Mouse (Mus musculus) forebrain, postnatal 0 days (tissue): Measurements from ENCODE around the gene Tbrg4. TPM values are rescaled to one million over a fixed set of nuclear protein-coding genes. Genes with fewer than 3 reads are reported as not detected.

Experiments used
- ATAC-seq: fragments of 200-750 bp; cut with Nextera tagmentation; 2 replicates; pipeline ENCODE4 v1.8.0; 2017; ENCODE audit warnings: mild to moderate bottlenecking, moderate library complexity
- DNase-seq: peaks from one replicate; pipeline ENCODE4 v3.0.0-alpha.2; 2015
- H3K27ac ChIP-seq: fragments of 300-500 bp; sonication (generic); 2 replicates; pipeline ENCODE4 v1.5.1; 2014; ENCODE audit warnings: low read depth, mild to moderate bottlenecking, antibody characterized with exemption, low read length, moderate library complexity, mixed read lengths
- H3K27me3 ChIP-seq: fragments of 300-500 bp; sonication (generic); 2 replicates; pipeline ENCODE4 v1.6.1; 2014; ENCODE audit warnings: mild to moderate bottlenecking, low read length, mixed read lengths; ENCODE audit not compliant: insufficient read depth
- H3K36me3 ChIP-seq: fragments of 300-500 bp; sonication (generic); 2 replicates; pipeline ENCODE4 v1.6.1; 2014; ENCODE audit warnings: mild to moderate bottlenecking, moderate library complexity; ENCODE audit not compliant: insufficient read depth
- H3K4me1 ChIP-seq: fragments of 300-500 bp; sonication (generic); 2 replicates; pipeline ENCODE4 v1.6.1; 2014; ENCODE audit warnings: antibody characterized with exemption; ENCODE audit not compliant: insufficient read depth
- H3K4me2 ChIP-seq: fragments of 300-500 bp; sonication (generic); 2 replicates; pipeline ENCODE4 v1.6.1; 2014; ENCODE audit warnings: low read depth, mild to moderate bottlenecking, moderate library complexity
- H3K4me3 ChIP-seq: fragments of 300-500 bp; sonication (generic); 2 replicates; pipeline ENCODE4 v1.5.1; 2014; ENCODE audit warnings: low read depth, low read length, mixed read lengths
- H3K9ac ChIP-seq: fragments of 300-500 bp; sonication (generic); 2 replicates; pipeline ENCODE4 v1.6.1; 2014; ENCODE audit warnings: mild to moderate bottlenecking
- H3K9me3 ChIP-seq: fragments of 300-500 bp; sonication (generic); 2 replicates; pipeline ENCODE4 v1.6.1; 2016; ENCODE audit warnings: low read length
- CTCF ChIP-seq: sonication (generic); IDR thresholded peaks from 2 replicates; pipeline ENCODE4 v1.5.1; 2016; ENCODE audit warnings: antibody characterized with exemption, control low read depth, low read depth
- WGBS: fragments of 180-500 bp; shearing (Covaris S2); extraction: QIAGEN DNeasy Blood & Tissue Kit; methylation state at CpG from one replicate; pipeline ENCODE4 v1.1.7; 2014; 5-methylcytosine and 5-hydroxymethylcytosine counted together
- polyA plus RNA-seq: library from polyadenylated mRNA; unstranded; fragments of >200 nt; fragmentation: Nextera tagmentation; extraction: Ambion mirVana; gene quantifications from 2 replicates; pipeline ENCODE4 v1.2.1, GENCODE M21; 2015
- total RNA-seq: library from RNA; depleted of rRNA; stranded (reverse); fragments of >200 nt; gene quantifications from 2 replicates; pipeline ENCODE4 v1.2.3, GENCODE M21; 2014

Tbrg4 gene
- total and polyA plus RNA-seq, 2 experiments from 2014 or later = 31.6 to 41.9 TPM

GRCm38 (mm10) chr11:6599011-6599681, 26.7 kb downstream of the Tbrg4 start:
- no peak for TF ChIP-seq CTCF
- peak overlapping the region; percentile 11; the same call in 1 of the 2 replicates for H3K27ac ChIP-seq
- H3K27me3 ChIP-seq = no peaks in the 10 kb centered on the region
- peaks cover 26% of the 10 kb centered on the region for H3K4me1 ChIP-seq
- H3K4me3 ChIP-seq = peak overlapping the region; percentile 20; the same call in 1 of the 2 replicates
- H3K9ac ChIP-seq = peak overlapping the region; percentile 53
- H3K36me3 ChIP-seq = peaks cover 55% of the 10 kb centered on the region
- ATAC-seq (peak; percentile 3; the same call in 1 of the 2 replicates), DNase-seq (peak; percentile 43)
- no peaks in the 10 kb centered on the region for H3K9me3 ChIP-seq
- 13% methylated on average over 27 of the region's 27 CpGs for WGBS
- H3K4me2 ChIP-seq = peak overlapping the region; percentile 50

GRCm38 (mm10) chr11:6598191-6598889, 27.5 kb downstream of the Tbrg4 start:
- Histone ChIP-seq H3K36me3 (peaks cover 62% of the 10 kb centered on the region), H3K27ac (peak overlapping the region; percentile 11; the same call in 1 of the 2 replicates), H3K9me3 (no peaks in the 10 kb centered on the region), H3K27me3 (no peaks in the 10 kb centered on the region), H3K4me2 (peak overlapping the region; percentile 50), H3K9ac (peak overlapping the region; percentile 53), H3K4me1 (peaks cover 22% of the 10 kb centered on the region), H3K4me3 (0 out of 2 replicates have a peak overlapping the region, but pooled peaks have one; percentile 20)
- no peak for TF ChIP-seq CTCF
- 0 out of 2 replicates have a peak, but pooled peaks have one; percentile 1 for ATAC-seq
- WGBS = 63% methylated on average over 19 of the region's 19 CpGs
- peak; percentile 28 for DNase-seq

GRCm38 (mm10) chr11:6597523-6597922, 28.3 kb downstream of the Tbrg4 start:
- Histone ChIP-seq H3K4me3 (no peak overlapping the region), H3K4me2 (no peak overlapping the region), H3K9ac (no peak overlapping the region), H3K27ac (no peak overlapping the region), H3K9me3 (no peaks in the 10 kb centered on the region), H3K4me1 (peaks cover 14% of the 10 kb centered on the region; the same call in 1 of the 2 replicates), H3K36me3 (peaks cover 67% of the 10 kb centered on the region), H3K27me3 (no peaks in the 10 kb centered on the region)
- TF ChIP-seq CTCF = peak; percentile 47
- WGBS = 66% methylated on average over 7 of the region's 7 CpGs
- ATAC-seq (peak; percentile 27), DNase-seq (peak; percentile 29)

- no peaks in the 10 kb centered on the region for H3K27me3 ChIP-seq
- H3K36me3 ChIP-seq = peaks cover 67% of the 10 kb centered on the region
- no peak overlapping the region for H3K9ac ChIP-seq
- ATAC-seq (0 out of 2 replicates have a peak, but pooled peaks have one; percentile 1), DNase-seq (peak; percentile 4)
- WGBS = 80% methylated on average over 3 of the region's 3 CpGs
- TF ChIP-seq CTCF = no peak
- no peak overlapping the region for H3K4me2 ChIP-seq
- 0 out of 2 replicates have a peak, but pooled peaks cover 14% of the 10 kb centered on the region for H3K4me1 ChIP-seq
- no peak overlapping the region for H3K27ac ChIP-seq
- H3K4me3 ChIP-seq = no peak overlapping the region
- no peaks in the 10 kb centered on the region for H3K9me3 ChIP-seq
Measured at GRCm38 (mm10) chr11:6596616-6597015, 29.3 kb downstream of the Tbrg4 start.

GRCm38 (mm10) chr11:6596205-6596604, 29.7 kb downstream of the Tbrg4 start:
- TF ChIP-seq CTCF = no peak
- no peak overlapping the region for H3K4me2 ChIP-seq
- DNase-seq (no peak), ATAC-seq (no peak)
- no peaks in the 10 kb centered on the region for H3K27me3 ChIP-seq
- 93% methylated on average over 6 of the region's 6 CpGs for WGBS
- H3K9me3 ChIP-seq = no peaks in the 10 kb centered on the region
- no peak overlapping the region for H3K9ac ChIP-seq
- H3K27ac ChIP-seq = no peak overlapping the region
- H3K4me1 ChIP-seq = 0 out of 2 replicates have a peak, but pooled peaks cover 14% of the 10 kb centered on the region
- H3K36me3 ChIP-seq = peaks cover 67% of the 10 kb centered on the region
- no peak overlapping the region for H3K4me3 ChIP-seq

GRCm38 (mm10) chr11:6595339-6595738, 30.5 kb downstream of the Tbrg4 start:
- peaks cover 67% of the 10 kb centered on the region for H3K36me3 ChIP-seq
- 0 out of 2 replicates have a peak, but pooled peaks cover 14% of the 10 kb centered on the region for H3K4me1 ChIP-seq
- TF ChIP-seq CTCF = no peak
- 95% methylated on average over 5 of the region's 5 CpGs for WGBS
- DNase-seq = no peak
- H3K9ac ChIP-seq = no peak overlapping the region
- no peak overlapping the region for H3K27ac ChIP-seq
- H3K4me3 ChIP-seq = no peak overlapping the region
- H3K4me2 ChIP-seq = no peak overlapping the region
- H3K9me3 ChIP-seq = no peaks in the 10 kb centered on the region
- ATAC-seq = no peak
- H3K27me3 ChIP-seq = no peaks in the 10 kb centered on the region

GRCm38 (mm10) chr11:6594845-6595244, 31.0 kb downstream of the Tbrg4 start:
- no peak for ATAC-seq
- Histone ChIP-seq H3K36me3 (peaks cover 70% of the 10 kb centered on the region), H3K4me1 (0 out of 2 replicates have a peak, but pooled peaks cover 13% of the 10 kb centered on the region), H3K27ac (no peak overlapping the region; the same call in 1 of the 2 replicates), H3K27me3 (no peaks in the 10 kb centered on the region), H3K9me3 (no peaks in the 10 kb centered on the region), H3K4me2 (no peak overlapping the region), H3K9ac (no peak overlapping the region), H3K4me3 (no peak overlapping the region)
- WGBS = 74% methylated on average over 6 of the region's 6 CpGs
- DNase-seq = no peak
- no peak for TF ChIP-seq CTCF
